Mouse (Mus musculus) CD8-positive naive resting alpha-beta T cell, adult 57 days (primary cell): ENCODE results near the gene Srrd. TPM values are rescaled to one million over a fixed set of nuclear protein-coding genes. Genes with fewer than 3 reads are reported as not detected.

ENCODE experiments used
- total RNA-seq: library from RNA; stranded (reverse); gene quantifications from one replicate; pipeline ENCODE4 v1.2.4, GENCODE M21; 2023

Srrd gene
- 25.3 TPM for total RNA-seq

DNA sequence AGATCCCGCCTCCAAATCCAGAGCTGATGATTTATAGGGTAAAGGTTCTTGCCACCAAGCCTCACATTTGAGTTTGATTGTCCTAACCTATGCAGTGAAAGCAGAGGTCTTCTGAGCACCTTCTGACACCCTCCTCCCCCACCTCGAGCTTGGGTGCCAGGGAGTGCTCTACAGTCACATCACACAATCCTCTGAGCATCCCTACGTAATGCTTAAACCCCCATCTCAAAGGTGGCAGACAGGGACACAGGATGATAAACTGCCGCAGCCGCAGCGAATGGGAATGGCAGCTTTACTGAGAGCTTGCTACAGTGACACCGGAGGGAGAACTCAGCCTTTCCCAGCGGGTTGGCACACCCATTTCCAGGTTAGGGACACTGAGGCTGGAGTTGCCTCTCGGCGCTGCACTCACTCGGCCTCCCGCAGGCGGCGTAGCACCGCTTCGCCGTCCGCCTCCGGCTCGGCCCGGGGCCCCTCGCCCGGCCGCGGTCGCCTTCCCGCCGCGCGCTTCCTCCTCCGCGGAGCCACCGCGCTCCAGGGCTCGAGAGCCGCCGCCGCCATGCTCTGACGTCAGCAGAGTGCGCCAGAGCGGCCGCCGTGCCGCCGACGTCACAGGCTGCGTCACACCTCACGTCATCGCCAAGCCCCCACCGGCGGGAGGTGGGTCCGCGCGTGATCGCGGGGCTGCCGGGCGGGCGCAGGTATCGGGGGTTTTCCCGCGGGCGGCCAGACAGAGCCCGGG lies at the start of gene Srrd, which contains the start of gene Hps4:
TSS of gene Srrd (minus strand) at position 578 of the 742 bp plus-strand sequence.
TSS of gene Hps4 (plus strand) at position 621 of the 742 bp plus-strand sequence.

DNA sequence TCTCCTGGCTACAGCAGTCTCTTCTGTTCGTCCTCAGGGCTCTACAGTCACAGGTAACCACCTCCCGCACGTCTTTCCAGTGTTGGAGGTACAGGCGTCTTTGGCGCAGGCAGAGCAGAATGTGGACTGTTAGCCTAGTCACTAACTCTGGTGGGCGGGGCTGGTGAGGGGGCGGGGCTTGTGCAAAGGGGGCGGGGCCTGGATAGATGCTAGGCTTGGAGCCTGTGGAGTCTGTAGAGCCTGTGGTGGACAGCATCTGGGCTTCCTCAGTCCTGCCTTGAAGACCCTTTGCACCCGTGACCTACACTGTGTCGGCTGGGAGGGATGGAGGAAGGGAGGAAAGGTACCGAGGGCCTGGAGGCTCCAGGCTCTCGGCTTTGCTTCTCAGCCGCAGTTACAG lies 13.1 kb upstream of the Srrd start, which contains the start of gene Gm6583:
TSS of gene Gm6583 (minus strand) at position 124 of the 400 bp plus-strand sequence.

DNA sequence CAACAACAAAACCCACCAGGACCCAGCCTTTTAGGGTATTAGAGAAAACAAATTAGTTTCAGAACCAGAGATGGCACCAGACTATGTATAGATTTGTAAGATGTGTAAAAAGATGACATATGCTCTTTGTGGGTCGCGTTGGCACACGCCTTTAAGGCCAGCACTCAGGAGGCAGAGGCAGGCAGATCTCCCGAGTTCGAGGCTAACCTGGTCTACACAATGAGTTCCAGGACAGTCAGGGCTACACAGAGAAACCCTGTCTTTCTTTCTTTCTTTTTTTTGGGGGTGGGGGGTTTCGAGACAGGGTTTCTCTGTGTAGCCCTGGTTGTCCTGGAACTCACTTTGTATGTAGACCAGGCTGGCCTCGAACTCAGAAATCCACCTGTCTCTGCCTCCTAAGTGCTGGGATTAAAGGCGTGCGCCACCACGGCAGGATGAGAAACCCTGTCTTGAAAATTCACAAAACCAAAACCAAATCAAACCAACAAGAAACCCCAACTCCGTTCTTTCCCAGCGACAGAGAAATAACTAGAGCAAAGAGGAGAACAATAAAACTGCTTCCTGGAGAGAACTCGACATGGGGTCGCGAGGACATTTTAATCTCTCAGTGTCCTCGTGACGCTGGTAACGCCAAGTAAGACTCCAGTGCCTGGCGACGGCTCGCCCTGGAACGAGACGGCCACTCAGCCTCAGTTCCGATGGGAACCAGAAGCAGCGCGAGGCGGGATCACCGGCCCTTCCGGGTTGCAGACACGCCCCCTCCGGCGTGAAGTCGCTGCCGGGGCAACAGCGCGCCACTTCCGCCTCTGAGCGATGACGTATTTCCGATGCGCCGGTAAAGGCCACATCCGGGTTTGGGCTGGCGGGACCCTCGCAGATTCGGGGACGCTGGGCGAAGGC lies 17.0 kb downstream of the Srrd start, which contains the start of gene Tfip11:
TSS of gene Tfip11 (plus strand) at position 813 of the 900 bp plus-strand sequence.

Other genes starting within 250 kb of the Srrd start
- not detected for gene Cryba4, start 90.5 kb downstream of the Srrd start, total RNA-seq
- not detected for gene Crybb1, start 87.2 kb downstream of the Srrd start, total RNA-seq
- 178 TPM for gene Tpst2, start 66.3 kb downstream of the Srrd start, total RNA-seq
- 69.3 TPM for gene Tfip11, start 16.7 kb downstream of the Srrd start, total RNA-seq
- gene Hps4, start within 50 bp of the Srrd start, total RNA-seq, result 20.0 TPM
- not detected for gene Gm6583, start 13.0 kb upstream of the Srrd start, total RNA-seq
- not detected for gene Asphd2, start 51.8 kb upstream of the Srrd start, total RNA-seq
- gene Gm6588, start 106.4 kb upstream of the Srrd start, total RNA-seq, result not detected
- not detected for gene Sez6l, start 234.1 kb upstream of the Srrd start, total RNA-seq